Mouse (Mus musculus) cortical plate, adult 2 months (tissue): ENCODE measurements around the gene Cenpt.
A peak's percentile ranks its signal among the peaks of the same experiment; 100 is the strongest.

ENCODE experiments used
- CTCF ChIP-seq: fragments of 200-500 bp; IDR thresholded peaks from 2 replicates; pipeline ENCODE4 v1.5.1; 2011; ENCODE audit warnings: mild to moderate bottlenecking, control low read depth, low read length; ENCODE audit not compliant: insufficient read depth; ENCODE audit errors: extremely low read depth
- POLR2A ChIP-seq: fragments of 200-500 bp; IDR thresholded peaks from 2 replicates; pipeline ENCODE4 v1.6.1; 2011; ENCODE audit warnings: mild to moderate bottlenecking, low read length, control low read depth; ENCODE audit not compliant: insufficient read depth; ENCODE audit errors: extremely low read depth

DNA sequence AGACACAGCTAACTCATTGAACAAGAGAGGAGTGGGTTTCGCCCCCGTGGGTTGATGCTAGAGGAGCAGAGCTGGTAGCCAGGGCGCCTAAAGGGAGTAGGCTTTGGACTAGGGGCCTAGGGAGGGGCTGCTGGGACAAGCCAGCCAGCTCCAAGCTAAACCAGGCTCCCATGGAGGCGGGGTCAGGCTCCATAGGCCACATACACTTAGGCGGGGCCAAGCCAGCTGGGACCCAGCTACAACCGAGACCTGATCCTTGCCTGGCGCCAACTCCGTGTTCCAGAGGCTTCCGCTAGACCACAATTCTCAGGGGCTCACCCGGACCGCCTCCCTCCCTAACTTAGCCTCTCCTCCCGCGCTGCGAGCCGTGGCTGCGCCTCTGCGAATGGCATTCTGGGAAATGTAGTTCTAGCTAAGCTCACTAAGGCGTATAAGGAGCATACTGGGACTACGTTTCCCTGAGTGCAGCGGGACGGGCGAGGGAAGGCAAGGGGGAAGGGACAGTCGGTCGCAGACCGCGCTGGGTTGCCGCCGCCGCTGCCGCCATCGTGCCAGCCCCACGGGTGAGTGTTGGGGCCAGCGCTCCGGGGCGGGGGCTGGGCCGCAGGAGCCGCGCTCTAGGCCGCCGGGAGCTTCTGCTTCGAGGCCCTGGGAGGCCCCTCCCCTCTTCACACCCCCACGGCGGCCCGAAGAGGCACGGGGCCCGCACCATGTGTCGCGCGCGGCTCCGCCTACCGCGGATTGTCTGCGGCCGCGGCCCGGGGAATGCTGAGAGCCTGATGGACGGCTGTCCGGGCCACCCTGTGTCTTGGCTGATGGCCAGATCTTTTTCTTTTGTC lies 7.3 kb upstream of the Cenpt start, which contains the start of gene Nutf2:
- TF ChIP-seq CTCF (no peak), POLR2A (peak; percentile 55; the same call in 1 of the 2 replicates)
